Mouse (Mus musculus) liver, adult 2 months (tissue): ENCODE results near the gene Gadd45a.

Source experiments
- CTCF ChIP-seq: fragments of 200-500 bp; IDR thresholded peaks from 2 replicates; pipeline ENCODE4 v1.5.1; 2011; ENCODE audit warnings: low read depth, low read length, control low read depth
- POLR2A ChIP-seq: fragments of 200-500 bp; IDR thresholded peaks from 2 replicates; pipeline ENCODE4 v1.6.1; 2011; ENCODE audit warnings: low read length, control low read depth; ENCODE audit not compliant: insufficient read depth; ENCODE audit errors: extremely low read depth

DNA sequence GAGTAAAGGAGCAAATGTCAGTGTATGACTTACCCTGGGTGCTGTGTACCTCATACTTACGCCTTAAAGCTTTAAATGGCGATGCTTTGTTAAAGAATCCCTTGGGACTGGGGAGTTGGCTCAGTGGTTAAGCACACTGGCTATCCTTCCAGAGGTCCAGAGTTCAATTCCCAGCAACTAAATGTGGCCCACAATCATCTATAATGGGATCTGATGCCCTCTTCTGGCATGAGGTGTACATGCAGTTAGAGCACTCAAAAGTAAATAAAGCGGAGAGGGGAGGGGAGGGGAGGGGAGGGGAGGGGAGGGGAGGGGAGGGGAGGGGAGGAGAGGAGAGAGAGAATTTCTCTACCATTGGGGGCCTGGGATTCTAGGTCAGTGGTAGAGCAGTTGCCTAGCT lies 1.7 kb upstream of the Gadd45a start:
- TF ChIP-seq CTCF = no peak
- TF ChIP-seq POLR2A = no peak
